Mouse (Mus musculus) midbrain, postnatal 0 days (tissue): Measurements from ENCODE around the gene Ces2c. TPM values are rescaled to one million over a fixed set of nuclear protein-coding genes. Genes with fewer than 3 reads are reported as not detected.
"Not testable (repeated sequence)": the region's sequence is repeated elsewhere in the genome, so short reads cannot be mapped to it uniquely, and the experiment has no call there.

Experiments used
- ATAC-seq: fragments of 200-750 bp; cut with Nextera tagmentation; 2 replicates; pipeline ENCODE4 v1.8.0; 2017; ENCODE audit warnings: moderate number of reproducible peaks, mild to moderate bottlenecking, moderate TSS enrichment, moderate library complexity; ENCODE audit not compliant: low FRiP score
- DNase-seq: peaks from one replicate; pipeline ENCODE4 v3.0.0-alpha.2; 2015; ENCODE audit warnings: low spot score
- H3K27ac ChIP-seq: fragments of 300-500 bp; sonication (generic); 2 replicates; pipeline ENCODE4 v1.5.1; 2014; ENCODE audit warnings: low read depth, mild to moderate bottlenecking, low read length, mixed read lengths
- H3K27me3 ChIP-seq: fragments of 300-500 bp; sonication (generic); 2 replicates; pipeline ENCODE4 v1.6.1; 2014; ENCODE audit warnings: low read length, control low read depth, mixed read lengths; ENCODE audit not compliant: insufficient read depth
- H3K36me3 ChIP-seq: fragments of 300-500 bp; sonication (generic); 2 replicates; pipeline ENCODE4 v1.6.1; 2014; ENCODE audit warnings: low read length, control low read depth, mixed read lengths; ENCODE audit not compliant: insufficient read depth
- H3K4me1 ChIP-seq: fragments of 300-500 bp; sonication (generic); 2 replicates; pipeline ENCODE4 v1.6.1; 2014; ENCODE audit warnings: mild to moderate bottlenecking, control low read depth, antibody characterized with exemption, low read length, mixed read lengths; ENCODE audit not compliant: insufficient read depth
- H3K4me2 ChIP-seq: fragments of 300-500 bp; sonication (generic); 2 replicates; pipeline ENCODE4 v1.6.1; 2014; ENCODE audit warnings: low read depth, mild to moderate bottlenecking, low read length, mixed read lengths; ENCODE audit not compliant: poor library complexity, severe bottlenecking
- H3K4me3 ChIP-seq: fragments of 300-500 bp; sonication (generic); 2 replicates; pipeline ENCODE4 v1.5.1; 2014; ENCODE audit warnings: low read depth, mild to moderate bottlenecking, low read length, moderate library complexity
- H3K9ac ChIP-seq: fragments of 300-500 bp; sonication (generic); replicated peaks from 2 replicates; pipeline ENCODE4 v1.6.1; 2014; ENCODE audit warnings: mild to moderate bottlenecking, low read length, moderate library complexity, mixed read lengths; ENCODE audit not compliant: poor library complexity, severe bottlenecking
- H3K9me3 ChIP-seq: fragments of 300-500 bp; sonication (generic); 2 replicates; pipeline ENCODE4 v1.6.1; 2016; ENCODE audit warnings: low read length, control low read depth
- CTCF ChIP-seq: IDR thresholded peaks from 2 replicates; pipeline ENCODE4 v1.5.1; 2016; ENCODE audit warnings: antibody characterized with exemption, mild to moderate bottlenecking
- WGBS: fragments of 180-500 bp; shearing (Covaris S2); extraction: QIAGEN DNeasy Blood & Tissue Kit; methylation state at CpG from one replicate; pipeline ENCODE4 v1.1.7; 2014; 5-methylcytosine and 5-hydroxymethylcytosine counted together
- polyA plus RNA-seq: library from polyadenylated mRNA; unstranded; fragments of >200 nt; fragmentation: Nextera tagmentation; extraction: Ambion mirVana; gene quantifications from 2 replicates; pipeline ENCODE4 v1.2.1, GENCODE M21; 2015
- total RNA-seq: library from RNA; depleted of rRNA; stranded (reverse); fragments of >200 nt; gene quantifications from 2 replicates; pipeline ENCODE4 v1.2.3, GENCODE M21; 2014

Ces2c gene
- total and polyA plus RNA-seq, 2 experiments from 2014 or later: not detected

DNA sequence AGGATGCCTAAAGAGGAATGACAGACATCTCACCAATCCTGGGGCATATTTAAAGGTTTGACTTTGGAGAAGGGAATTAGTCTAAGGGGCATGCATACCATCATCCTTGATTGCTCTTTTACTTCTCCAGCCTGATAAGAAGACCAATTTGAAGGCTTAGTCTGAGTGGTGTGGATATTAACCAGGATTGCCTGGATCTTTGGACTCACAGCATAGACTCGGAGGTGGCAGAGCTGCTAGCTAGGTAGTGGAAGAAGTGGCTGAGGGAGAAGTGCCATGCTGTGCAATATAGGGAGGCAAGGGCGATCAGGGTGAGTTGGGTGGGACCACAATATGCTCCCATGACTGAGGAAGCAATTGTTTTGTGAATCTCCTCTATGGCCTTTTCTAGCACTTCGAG lies 18.6 kb upstream of the Ces2c start:
- no peak for TF ChIP-seq CTCF

GRCm38 (mm10) chr8:104831440-104831839 lies 15.4 kb upstream of the Ces2c start, which contains the start of gene Ces2b:
Gene Ces2b, plus strand, starts transcription at chr8:104831572.
- DNase-seq: no peak
- Histone ChIP-seq H3K4me3 (no peak within 1 kb of the TSS), H3K4me1 (no peaks in the 10 kb centered on the region), H3K27ac (no peak within 1 kb of the TSS), H3K4me2 (no peak within 1 kb of the TSS), H3K27me3 (no peaks in the 10 kb centered on the region), H3K9ac (no peak within 1 kb of the TSS), H3K36me3 (no peaks in the 10 kb centered on the region), H3K9me3 (no peaks in the 10 kb centered on the region)
- TF ChIP-seq CTCF: no peak
- no peak for ATAC-seq
- WGBS: 71% methylated on average over 5 of the region's 5 CpGs

More for the DNA sequence above, 18.6 kb upstream of the Ces2c start:
- Histone ChIP-seq H3K4me3 (no peak overlapping the region), H3K27ac (no peak overlapping the region), H3K27me3 (no peaks in the 10 kb centered on the region), H3K36me3 (no peaks in the 10 kb centered on the region), H3K4me1 (no peaks in the 10 kb centered on the region), H3K9ac (no peak overlapping the region), H3K4me2 (no peak overlapping the region), H3K9me3 (no peaks in the 10 kb centered on the region)
- DNase-seq (no peak), ATAC-seq (no peak)
- WGBS: 79% methylated on average over 3 of the region's 3 CpGs

DNA sequence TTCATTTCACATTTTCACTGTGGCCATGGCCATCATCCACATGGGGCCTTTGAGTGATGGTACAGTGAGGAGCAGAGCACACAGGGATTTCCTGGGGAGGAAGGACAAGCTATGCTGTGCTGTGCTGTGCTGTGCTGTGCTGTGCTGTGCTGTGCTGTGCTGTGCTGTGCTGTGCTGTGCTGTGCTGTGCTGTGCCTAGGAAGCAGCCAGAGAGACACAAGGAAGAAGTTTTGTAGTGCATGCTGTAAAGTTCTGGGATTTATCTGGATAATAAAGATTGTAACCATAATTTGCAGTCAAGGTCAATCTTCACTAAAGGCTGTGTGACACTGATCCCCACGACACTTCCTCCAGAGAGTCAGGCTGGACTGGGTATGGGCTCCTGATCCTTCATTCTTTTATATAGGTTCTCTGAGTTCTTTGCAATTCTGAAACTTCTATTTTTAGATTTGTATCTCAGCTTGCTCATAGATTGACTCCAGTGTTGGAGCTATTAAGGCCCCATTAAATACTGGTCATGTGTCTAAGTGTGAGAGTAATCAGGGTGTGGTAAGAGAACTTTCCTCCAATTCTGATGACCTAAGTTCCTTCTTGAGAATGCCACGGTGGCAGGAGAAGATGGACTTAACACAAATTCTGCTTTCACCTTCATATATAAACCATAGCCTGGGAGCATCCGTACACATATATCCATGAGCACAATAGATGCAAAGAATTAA lies 5.3 kb upstream of the Ces2c start:
- Histone ChIP-seq H3K4me1 (no peaks in the 10 kb centered on the region), H3K4me3 (no peak overlapping the region), H3K9me3 (no peaks in the 10 kb centered on the region), H3K9ac (no peak overlapping the region), H3K4me2 (no peak overlapping the region), H3K27ac (no peak overlapping the region), H3K36me3 (no peaks in the 10 kb centered on the region), H3K27me3 (no peaks in the 10 kb centered on the region)
- WGBS: 84% methylated on average over 3 of the region's 3 CpGs
- no peak for ATAC-seq
- no peak for DNase-seq
- TF ChIP-seq CTCF: no peak

DNA sequence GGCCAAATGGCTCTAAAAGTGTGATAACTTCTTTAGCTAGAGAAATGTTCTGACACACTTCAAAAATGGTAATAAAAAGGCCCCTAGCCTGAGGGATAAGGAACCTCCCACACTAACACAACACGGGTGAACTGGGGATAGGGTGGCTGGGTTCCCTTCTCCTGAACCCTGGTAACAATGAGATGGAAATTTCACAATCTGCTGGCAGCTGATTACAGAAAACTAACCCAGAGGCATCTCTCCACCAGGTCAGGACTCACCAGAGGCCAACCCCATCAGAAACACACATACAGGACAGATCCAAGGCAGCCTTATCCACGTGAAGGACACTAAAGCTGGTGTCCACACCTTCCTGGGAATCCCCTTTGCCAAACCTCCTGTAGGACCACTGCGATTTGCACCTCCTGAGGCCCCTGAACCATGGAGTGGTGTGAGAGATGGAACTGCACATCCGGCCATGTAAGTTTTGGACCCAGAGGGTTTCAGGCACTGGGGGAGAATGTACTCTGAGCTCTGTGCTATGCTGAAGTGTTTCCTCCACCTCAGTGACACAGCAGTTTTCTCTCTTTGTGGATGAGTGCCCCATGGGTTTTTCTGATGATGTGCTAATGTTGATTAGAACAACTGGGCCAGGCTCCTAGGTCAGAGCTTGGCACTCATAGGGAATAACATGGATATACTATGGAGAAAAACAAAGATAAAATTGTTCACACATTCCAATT lies 1.0 kb downstream of the Ces2c start:
- DNase-seq (no peak), ATAC-seq (no peak)
- Histone ChIP-seq H3K4me1 (no peaks in the 10 kb centered on the region), H3K36me3 (no peaks in the 10 kb centered on the region), H3K9me3 (no peaks in the 10 kb centered on the region), H3K27ac (no peak overlapping the region), H3K27me3 (no peaks in the 10 kb centered on the region), H3K4me2 (no peak overlapping the region), H3K4me3 (no peak overlapping the region), H3K9ac (no peak overlapping the region)
- no peak for TF ChIP-seq CTCF
- WGBS: 78% methylated on average over 4 of the region's 4 CpGs

GRCm38 (mm10) chr8:104866844-104867531 lies 20.1 kb downstream of the Ces2c start:
- not testable (repeated sequence) for ATAC-seq, H3K9ac ChIP-seq, H3K27me3 ChIP-seq, H3K36me3 ChIP-seq, H3K4me1 ChIP-seq, H3K4me3 ChIP-seq, H3K27ac ChIP-seq, H3K9me3 ChIP-seq, H3K4me2 ChIP-seq, DNase-seq
- WGBS: no CpG with 5 or more reads among the region's 4 CpGs

DNA sequence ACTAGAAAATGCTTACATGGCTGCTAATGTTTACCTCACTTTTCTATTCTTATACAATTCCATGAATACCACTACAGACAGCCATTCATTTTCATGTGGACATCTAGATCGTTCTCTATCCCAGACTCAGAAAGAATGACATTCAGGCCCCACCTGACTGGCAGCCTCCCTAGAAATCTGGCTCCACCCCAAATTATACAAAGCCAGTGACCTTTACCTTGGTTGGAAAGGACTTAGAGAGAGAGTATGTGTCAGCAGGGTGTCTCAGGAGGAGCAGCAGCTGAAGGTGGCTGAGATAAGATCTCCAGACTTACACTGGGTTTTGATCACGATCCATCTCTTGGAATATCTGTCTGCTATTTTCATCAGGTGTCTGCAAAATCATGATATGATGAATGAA lies 22.0 kb downstream of the Ces2c start:
- no CpG with 5 or more reads among the region's 2 CpGs for WGBS
- not testable (repeated sequence) for DNase-seq, H3K36me3 ChIP-seq, H3K27ac ChIP-seq, H3K4me3 ChIP-seq, H3K9me3 ChIP-seq, H3K9ac ChIP-seq, H3K4me2 ChIP-seq, ATAC-seq, H3K4me1 ChIP-seq, H3K27me3 ChIP-seq

DNA sequence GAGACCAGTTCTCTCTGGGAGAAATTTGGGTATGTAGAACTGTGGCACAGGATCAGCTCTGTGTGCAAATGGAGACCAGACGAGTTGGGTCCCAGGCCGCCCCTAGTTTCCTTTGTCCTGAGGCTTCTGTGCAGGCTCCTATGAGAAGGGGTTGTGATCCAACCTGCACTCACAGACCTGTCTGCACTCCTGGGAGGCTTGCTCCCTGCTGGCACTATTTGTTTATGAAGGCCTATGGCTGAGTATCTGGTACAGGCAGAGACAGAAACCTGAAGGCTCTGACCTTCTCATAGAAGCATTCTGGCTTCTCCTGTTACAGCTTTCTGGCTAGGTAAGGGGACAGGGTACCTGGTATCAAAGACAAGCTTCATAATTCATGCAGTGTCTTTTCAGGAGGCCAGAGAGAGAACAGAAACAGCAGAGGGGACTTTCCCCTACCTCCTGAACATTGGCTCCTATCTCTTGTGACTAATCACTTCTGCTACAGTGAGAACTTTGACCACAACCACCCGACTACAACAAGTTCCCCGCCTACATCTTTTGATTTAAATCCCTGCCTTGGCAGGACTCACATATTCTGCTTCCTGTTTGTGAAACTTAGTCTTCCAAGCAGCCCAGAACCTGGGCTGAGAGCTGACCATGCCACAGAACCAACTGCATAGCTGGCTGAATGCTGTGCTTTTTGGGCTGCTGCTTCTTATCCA lies 39.5 kb downstream of the Ces2c start:
- H3K27ac ChIP-seq, H3K4me1 ChIP-seq, ATAC-seq, H3K27me3 ChIP-seq, H3K4me3 ChIP-seq, H3K9ac ChIP-seq, H3K9me3 ChIP-seq, DNase-seq, H3K4me2 ChIP-seq, H3K36me3 ChIP-seq: not testable (repeated sequence)
- no CpG with 5 or more reads among the region's 4 CpGs for whole genome bisulfite sequencing
